Mouse (Mus musculus) ES-Bruce4 (cell line): ENCODE measurements around the gene Zbtb16.

Experiments used
- CTCF ChIP-seq: IDR thresholded peaks from one replicate; pipeline ENCODE4 v1.8.1; 2011; ENCODE audit warnings: low read depth, low read length
- EP300 ChIP-seq: IDR thresholded peaks from 2 replicates; pipeline ENCODE4 v1.6.1; 2011; ENCODE audit warnings: low read depth, low read length; ENCODE audit not compliant: insufficient read depth
- POLR2A ChIP-seq: IDR thresholded peaks from one replicate; pipeline ENCODE4 v1.8.1; 2011; ENCODE audit warnings: low read length; ENCODE audit not compliant: insufficient read depth

GRCm38 (mm10) chr9:48753881-48754280 is 82.1 kb downstream of the Zbtb16 start:
- TF ChIP-seq EP300 = no peak
- no peak for TF ChIP-seq CTCF
- TF ChIP-seq POLR2A = no peak
